Mouse (Mus musculus) cortical plate, adult 2 months (tissue): ENCODE measurements around the gene Eef1e1.

Experiments used
- CTCF ChIP-seq: fragments of 200-500 bp; IDR thresholded peaks from 2 replicates; pipeline ENCODE4 v1.5.1; 2011; ENCODE audit warnings: mild to moderate bottlenecking, control low read depth, low read length; ENCODE audit not compliant: insufficient read depth; ENCODE audit errors: extremely low read depth
- POLR2A ChIP-seq: fragments of 200-500 bp; IDR thresholded peaks from 2 replicates; pipeline ENCODE4 v1.6.1; 2011; ENCODE audit warnings: mild to moderate bottlenecking, low read length, control low read depth; ENCODE audit not compliant: insufficient read depth; ENCODE audit errors: extremely low read depth

DNA sequence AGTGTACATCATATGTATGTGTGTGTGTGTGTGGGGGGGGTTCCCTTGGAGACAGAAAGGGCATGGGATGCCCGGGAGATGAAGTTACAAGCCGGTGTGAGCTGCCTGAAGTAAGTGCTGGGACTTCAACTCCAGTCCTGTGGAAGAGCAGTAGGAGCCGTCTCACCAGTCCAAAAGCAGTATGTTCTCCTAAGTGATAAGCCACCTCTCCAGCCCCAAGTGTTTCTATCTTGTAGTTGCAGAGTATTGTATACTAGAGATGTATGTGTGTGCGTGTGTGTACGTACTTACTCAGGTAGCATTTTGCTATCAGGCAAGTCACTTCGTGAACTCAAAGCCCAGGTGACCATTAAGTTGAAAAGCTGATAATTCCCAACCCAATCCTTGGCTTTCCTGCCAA lies 51.7 kb downstream of the Eef1e1 start:
- TF ChIP-seq CTCF (no peak), POLR2A (no peak)
